Mouse (Mus musculus): Measurements from ENCODE around the gene Tbl1xr1. TPM values are rescaled to one million over a fixed set of nuclear protein-coding genes. Genes with fewer than 3 reads are reported as not detected.
A peak's percentile ranks its signal among the peaks of the same experiment; 100 is the strongest.

Gene Tbl1xr1
- polyA plus RNA-seq, 1 experiment from 2014 or later = 20.9 TPM

DNA sequence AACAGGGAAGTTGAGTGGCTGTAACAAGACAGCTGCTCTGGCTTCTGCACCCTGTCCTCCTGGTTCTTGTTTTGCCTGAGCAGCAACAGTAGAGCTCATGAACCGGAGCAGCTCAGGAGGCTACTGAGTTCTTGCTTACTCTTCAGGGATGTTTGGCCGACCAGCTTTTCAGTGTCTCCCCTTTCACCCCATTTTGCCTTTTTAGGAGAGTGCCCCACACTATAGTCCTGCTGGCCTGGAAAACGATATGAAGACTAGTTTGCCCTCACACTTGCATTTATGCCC lies 14.8 kb downstream of the Tbl1xr1 start:
- Histone ChIP-seq H3K9me3 (no peaks in the 10 kb centered on the region), H3K27ac (peak overlapping the region; percentile 48; the same call in 1 of the 2 replicates), H3K27me3 (replicated peaks) (no peaks in the 10 kb centered on the region), H3K9ac (no peak overlapping the region), H3K36me3 (no peaks in the 10 kb centered on the region), H3K4me3 (replicated peaks) (no peak overlapping the region), H3K4me1 (peaks cover 22% of the 10 kb centered on the region), H3K4me2 (0 out of 2 replicates have a peak overlapping the region, but pooled peaks have one; percentile 0)
- 58% methylated on average over 3 of the region's 3 CpGs for WGBS
- ATAC-seq (ENCODE audit: insufficient read depth, low FRiP score, low read depth) = no peak

GRCm38 (mm10) chr3:22091681-22092080 lies 15.2 kb downstream of the Tbl1xr1 start:
- 74% methylated on average over 3 of the region's 3 CpGs for WGBS

GRCm38 (mm10) chr3:22092784-22093183 lies 16.3 kb downstream of the Tbl1xr1 start:
- Histone ChIP-seq H3K4me1 (peaks cover 22% of the 10 kb centered on the region), H3K9me3 (no peaks in the 10 kb centered on the region), H3K36me3 (no peaks in the 10 kb centered on the region), H3K4me2 (no peak overlapping the region), H3K27ac (no peak overlapping the region), H3K4me3 (replicated peaks) (no peak overlapping the region), H3K27me3 (replicated peaks) (no peaks in the 10 kb centered on the region), H3K9ac (no peak overlapping the region)
- 68% methylated on average over 5 of the region's 5 CpGs for WGBS
- no peak for ATAC-seq (ENCODE audit: insufficient read depth, low FRiP score, low read depth)

More at GRCm38 (mm10) chr3:22091681-22092080, 15.2 kb downstream of the Tbl1xr1 start:
- no peak overlapping the region for H3K9ac ChIP-seq
- H3K9me3 ChIP-seq = no peaks in the 10 kb centered on the region
- no peaks in the 10 kb centered on the region for H3K27me3 ChIP-seq (replicated peaks)
- peaks cover 22% of the 10 kb centered on the region for H3K4me1 ChIP-seq
- H3K27ac ChIP-seq = no peak overlapping the region
- H3K36me3 ChIP-seq = no peaks in the 10 kb centered on the region
- no peak for ATAC-seq (ENCODE audit: insufficient read depth, low FRiP score, low read depth)
- H3K4me2 ChIP-seq = no peak overlapping the region
- H3K4me3 ChIP-seq (replicated peaks) = no peak overlapping the region

DNA sequence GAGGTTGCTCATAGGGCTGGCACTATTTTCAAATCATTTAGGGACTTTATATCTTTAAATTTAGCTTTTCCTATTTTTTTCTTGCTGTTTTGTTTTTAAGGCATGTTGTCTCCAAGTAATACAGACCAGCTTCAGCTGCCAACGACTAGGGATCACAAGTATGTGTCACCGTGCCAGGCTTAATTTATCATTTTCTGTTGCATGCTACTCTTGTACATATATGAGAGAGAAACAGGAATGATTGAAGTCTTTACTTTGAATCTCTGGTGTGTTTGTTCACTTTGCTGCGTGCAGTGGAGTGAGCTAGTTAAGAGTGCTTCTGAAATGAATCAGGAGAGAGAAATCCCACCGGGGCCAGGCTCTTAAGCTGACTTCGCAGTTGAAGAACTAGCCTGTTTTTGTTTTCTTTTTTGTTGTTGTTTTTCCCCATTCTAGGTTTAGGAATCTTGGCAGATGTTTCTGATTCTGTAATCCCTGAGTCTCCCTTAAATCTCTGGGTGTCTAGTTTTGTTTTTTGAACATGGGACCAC lies 27.6 kb downstream of the Tbl1xr1 start:
- ATAC-seq (ENCODE audit: insufficient read depth, low FRiP score, low read depth) = no peak

GRCm38 (mm10) chr3:22105471-22105870 lies 29.0 kb downstream of the Tbl1xr1 start:
- ATAC-seq (ENCODE audit: insufficient read depth, low FRiP score, low read depth) = no peak
- WGBS = 81% methylated on average over 6 of the region's 6 CpGs

More for the DNA sequence above, 27.6 kb downstream of the Tbl1xr1 start:
- Histone ChIP-seq H3K4me1 (peaks cover 5% of the 10 kb centered on the region; the same call in 1 of the 2 replicates), H3K9me3 (no peaks in the 10 kb centered on the region), H3K4me2 (no peak overlapping the region), H3K27ac (no peak overlapping the region), H3K36me3 (no peaks in the 10 kb centered on the region), H3K9ac (no peak overlapping the region), H3K4me3 (replicated peaks) (no peak overlapping the region), H3K27me3 (replicated peaks) (no peaks in the 10 kb centered on the region)
- WGBS = 53% methylated on average over 5 of the region's 5 CpGs

GRCm38 (mm10) chr3:22108013-22108412 lies 31.6 kb downstream of the Tbl1xr1 start:
- Histone ChIP-seq H3K4me2 (no peak overlapping the region), H3K36me3 (no peaks in the 10 kb centered on the region), H3K4me1 (peaks cover 2% of the 10 kb centered on the region; the same call in 1 of the 2 replicates), H3K9me3 (no peaks in the 10 kb centered on the region), H3K9ac (no peak overlapping the region), H3K27me3 (replicated peaks) (no peaks in the 10 kb centered on the region), H3K4me3 (replicated peaks) (no peak overlapping the region), H3K27ac (no peak overlapping the region)
- ATAC-seq (ENCODE audit: insufficient read depth, low FRiP score, low read depth) = no peak

More at GRCm38 (mm10) chr3:22105471-22105870, 29.0 kb downstream of the Tbl1xr1 start:
- Histone ChIP-seq H3K4me2 (no peak overlapping the region), H3K9me3 (no peaks in the 10 kb centered on the region), H3K27me3 (replicated peaks) (no peaks in the 10 kb centered on the region), H3K27ac (no peak overlapping the region), H3K4me3 (replicated peaks) (no peak overlapping the region), H3K36me3 (no peaks in the 10 kb centered on the region), H3K4me1 (peaks cover 2% of the 10 kb centered on the region; the same call in 1 of the 2 replicates), H3K9ac (no peak overlapping the region)

DNA sequence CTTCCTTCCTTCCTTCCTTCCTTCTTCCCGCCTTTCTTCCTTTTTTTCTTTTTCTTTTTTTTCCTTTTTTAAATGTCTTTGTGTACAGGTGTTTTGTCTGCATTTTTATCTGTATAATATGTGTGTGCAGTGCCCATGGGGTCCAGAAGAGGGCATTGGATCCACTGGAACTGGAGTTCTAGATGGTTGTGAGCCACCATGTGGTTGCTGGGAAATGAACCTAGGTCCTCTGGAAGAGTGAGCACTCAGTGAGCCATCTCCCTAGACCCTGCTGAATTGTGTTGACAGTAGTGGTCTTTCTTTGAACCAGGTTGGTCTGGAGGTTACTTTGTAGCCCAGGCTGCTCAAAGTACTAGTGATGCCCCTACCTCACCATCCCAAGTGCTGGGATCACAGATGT lies 33.2 kb downstream of the Tbl1xr1 start:
- Histone ChIP-seq H3K4me2 (no peak overlapping the region), H3K27me3 (replicated peaks) (no peaks in the 10 kb centered on the region), H3K4me1 (no peaks in the 10 kb centered on the region), H3K4me3 (replicated peaks) (no peak overlapping the region), H3K9ac (no peak overlapping the region), H3K27ac (no peak overlapping the region), H3K36me3 (no peaks in the 10 kb centered on the region), H3K9me3 (no peaks in the 10 kb centered on the region)
- ATAC-seq (ENCODE audit: insufficient read depth, low FRiP score, low read depth) = no peak
- 86% methylated on average over 1 of the region's 1 CpGs for WGBS

- 85% methylated on average over 4 of the region's 4 CpGs for WGBS
These were observed 37.3 kb downstream of the Tbl1xr1 start for GRCm38 (mm10) chr3:22113773-22114172.

GRCm38 (mm10) chr3:22115221-22115620 lies 38.8 kb downstream of the Tbl1xr1 start:
- ATAC-seq (ENCODE audit: insufficient read depth, low FRiP score, low read depth) = 0 out of 2 replicates have a peak, but pooled peaks have one; percentile 73
- no peaks in the 10 kb centered on the region for H3K4me1 ChIP-seq
- WGBS = 13% methylated on average over 2 of the region's 2 CpGs

More at GRCm38 (mm10) chr3:22113773-22114172, 37.3 kb downstream of the Tbl1xr1 start:
- H3K4me3 ChIP-seq (replicated peaks) = no peak overlapping the region
- H3K9me3 ChIP-seq = no peaks in the 10 kb centered on the region
- no peak overlapping the region for H3K9ac ChIP-seq
- no peak for ATAC-seq (ENCODE audit: insufficient read depth, low FRiP score, low read depth)
- no peak overlapping the region for H3K4me2 ChIP-seq
- H3K36me3 ChIP-seq = no peaks in the 10 kb centered on the region
- no peaks in the 10 kb centered on the region for H3K4me1 ChIP-seq
- H3K27me3 ChIP-seq (replicated peaks) = no peaks in the 10 kb centered on the region
- no peak overlapping the region for H3K27ac ChIP-seq

GRCm38 (mm10) chr3:22115678-22116077 lies 39.2 kb downstream of the Tbl1xr1 start:
- H3K9ac ChIP-seq = no peak overlapping the region
- no peaks in the 10 kb centered on the region for H3K36me3 ChIP-seq
- no peaks in the 10 kb centered on the region for H3K4me1 ChIP-seq
- no peaks in the 10 kb centered on the region for H3K9me3 ChIP-seq
- ATAC-seq (ENCODE audit: insufficient read depth, low FRiP score, low read depth) = no peak
- 77% methylated on average over 3 of the region's 3 CpGs for WGBS
- H3K4me2 ChIP-seq = no peak overlapping the region
- no peak overlapping the region for H3K27ac ChIP-seq
- no peaks in the 10 kb centered on the region for H3K27me3 ChIP-seq (replicated peaks)
- H3K4me3 ChIP-seq (replicated peaks) = no peak overlapping the region

More at GRCm38 (mm10) chr3:22115221-22115620, 38.8 kb downstream of the Tbl1xr1 start:
- Histone ChIP-seq H3K36me3 (no peaks in the 10 kb centered on the region), H3K9ac (no peak overlapping the region), H3K4me3 (replicated peaks) (no peak overlapping the region), H3K27ac (no peak overlapping the region), H3K4me2 (no peak overlapping the region), H3K27me3 (replicated peaks) (no peaks in the 10 kb centered on the region), H3K9me3 (no peaks in the 10 kb centered on the region)

- Histone ChIP-seq H3K4me2 (no peak overlapping the region), H3K27ac (no peak overlapping the region), H3K36me3 (no peaks in the 10 kb centered on the region), H3K9me3 (no peaks in the 10 kb centered on the region), H3K9ac (no peak overlapping the region), H3K4me1 (no peaks in the 10 kb centered on the region), H3K27me3 (replicated peaks) (no peaks in the 10 kb centered on the region), H3K4me3 (replicated peaks) (no peak overlapping the region)
- WGBS = 72% methylated on average over 1 of the region's 1 CpGs
- no peak for ATAC-seq (ENCODE audit: insufficient read depth, low FRiP score, low read depth)
These were observed 39.7 kb downstream of the Tbl1xr1 start for GRCm38 (mm10) chr3:22116188-22116587.

GRCm38 (mm10) chr3:22121741-22122140 lies 45.3 kb downstream of the Tbl1xr1 start:
- 53% methylated on average over 3 of the region's 3 CpGs for WGBS
- H3K27me3 ChIP-seq (replicated peaks) = no peaks in the 10 kb centered on the region
- no peak for ATAC-seq (ENCODE audit: insufficient read depth, low FRiP score, low read depth)

GRCm38 (mm10) chr3:22123145-22123544 lies 46.7 kb downstream of the Tbl1xr1 start:
- peaks cover 10% of the 10 kb centered on the region for H3K4me1 ChIP-seq
- ATAC-seq (ENCODE audit: insufficient read depth, low FRiP score, low read depth) = no peak

More at GRCm38 (mm10) chr3:22121741-22122140, 45.3 kb downstream of the Tbl1xr1 start:
- Histone ChIP-seq H3K36me3 (no peaks in the 10 kb centered on the region), H3K4me3 (replicated peaks) (no peak overlapping the region), H3K27ac (no peak overlapping the region), H3K4me2 (no peak overlapping the region), H3K9ac (no peak overlapping the region), H3K9me3 (no peaks in the 10 kb centered on the region), H3K4me1 (peaks cover 10% of the 10 kb centered on the region)

More at GRCm38 (mm10) chr3:22123145-22123544, 46.7 kb downstream of the Tbl1xr1 start:
- Histone ChIP-seq H3K36me3 (no peaks in the 10 kb centered on the region), H3K27ac (no peak overlapping the region), H3K9ac (no peak overlapping the region), H3K4me2 (no peak overlapping the region), H3K9me3 (no peaks in the 10 kb centered on the region), H3K4me3 (replicated peaks) (no peak overlapping the region), H3K27me3 (replicated peaks) (no peaks in the 10 kb centered on the region)
- WGBS = 62% methylated on average over 2 of the region's 2 CpGs

Data from stomach, embryonic 15.5 days (tissue).